9 mouse cellular contexts compared by ENCODE assay signal in genomic region chr2:47491874-47492539, GRCm38 (mm10).
A peak's percentile ranks its signal among the peaks of the same experiment; 100 is the strongest.
DNase-seq lines count a peak whose midpoint lies in the region; ATAC-seq lines count a peak whose summit lies in the region.
"Had no signal": no experiment of that assay in that cellular context is flagged by ENCODE, and none has a peak within 500 bp of the region (broad histone marks: within the 10 kb centered on the region; RNA-seq: fewer than 3 reads in every experiment).

No protein-coding gene starts in this region.

- H3K27me3 ChIP-seq in hindbrain, embryonic 12.5 days = no peaks in the 10 kb centered on the region
- H3K27me3 ChIP-seq: heart, embryonic 13.5 days had no signal

- 13% methylated on average over 5 of the region's 5 CpGs for WGBS in hindbrain, embryonic 12.5 days

- DNase-seq in cerebellum, adult 18-20 months = peak; percentile 6 to 28
- DNase-seq in cerebellum, adult 9-11 months = no peak
- peak; percentile 63 to 66 for DNase-seq in layer of hippocampus, postnatal 10 days (ENCODE audit: low spot score in 2 of 2)
- DNase-seq in layer of hippocampus, adult 9-11 months = no peak
- DNase-seq in brain, adult 2 months (ENCODE audit: low read depth, low spot score) = peak; percentile 54
- DNase-seq in mesoderm, embryonic 11.5 days (ENCODE audit: low read depth, low spot score) = peak; percentile 43

- H3K9me3 ChIP-seq in hindbrain, embryonic 12.5 days (replicated peaks) = no peaks in the 10 kb centered on the region
- H3K9me3 ChIP-seq: heart, embryonic 13.5 days had no signal

- no peaks in the 10 kb centered on the region for H3K4me1 ChIP-seq in hindbrain, embryonic 12.5 days
- H3K4me1 ChIP-seq: heart, embryonic 13.5 days had no signal

- no peak overlapping the region for H3K4me3 ChIP-seq in hindbrain, embryonic 12.5 days
- H3K4me3 ChIP-seq: heart, embryonic 13.5 days had no signal

- no peaks in the 10 kb centered on the region for H3K36me3 ChIP-seq in hindbrain, embryonic 12.5 days
- H3K36me3 ChIP-seq: heart, embryonic 13.5 days had no signal

- peak; percentile 68; the same call in 1 of the 2 replicates for ATAC-seq in hindbrain, embryonic 12.5 days (ENCODE audit: low FRiP score)
- no peak for ATAC-seq in erythroid progenitor cell, adult 5-6 weeks (replicated peaks; ENCODE audit: low FRiP score, poor library complexity, severe bottlenecking)

- no peak overlapping the region for H3K4me2 ChIP-seq in hindbrain, embryonic 12.5 days (replicated peaks)
- H3K4me2 ChIP-seq: heart, embryonic 13.5 days had no signal

- H3K27ac ChIP-seq in hindbrain, embryonic 12.5 days = no peak overlapping the region
- H3K27ac ChIP-seq: heart, embryonic 13.5 days had no signal

- no peak overlapping the region for H3K9ac ChIP-seq in hindbrain, embryonic 12.5 days
- H3K9ac ChIP-seq: heart, embryonic 13.5 days had no signal

Comparison
In these comparisons a context has a peak if more than half of its experiments do, and no peak if none do; other contexts are left out.
1. DNase-seq: peak in cerebellum, adult 18-20 months (2 of 2), layer of hippocampus, postnatal 10 days (2 of 2), brain, adult 2 months (single experiment) and mesoderm, embryonic 11.5 days (single experiment); none in cerebellum, adult 9-11 months (single experiment) and layer of hippocampus, adult 9-11 months (single experiment).